Mouse (Mus musculus) MN1 (cell line): ENCODE data around the gene Prmt3.
A peak's percentile ranks its signal among the peaks of the same experiment; 100 is the strongest.

Experiments
- DNase-seq: peaks from one replicate; pipeline ENCODE4 v3.0.0-alpha.2; 2016; ENCODE audit warnings: low spot score

Prmt3 gene

GRCm38 (mm10) chr7:49797171-49797570, 19.0 kb downstream of the Prmt3 start:
- no peak for DNase-seq

DNA sequence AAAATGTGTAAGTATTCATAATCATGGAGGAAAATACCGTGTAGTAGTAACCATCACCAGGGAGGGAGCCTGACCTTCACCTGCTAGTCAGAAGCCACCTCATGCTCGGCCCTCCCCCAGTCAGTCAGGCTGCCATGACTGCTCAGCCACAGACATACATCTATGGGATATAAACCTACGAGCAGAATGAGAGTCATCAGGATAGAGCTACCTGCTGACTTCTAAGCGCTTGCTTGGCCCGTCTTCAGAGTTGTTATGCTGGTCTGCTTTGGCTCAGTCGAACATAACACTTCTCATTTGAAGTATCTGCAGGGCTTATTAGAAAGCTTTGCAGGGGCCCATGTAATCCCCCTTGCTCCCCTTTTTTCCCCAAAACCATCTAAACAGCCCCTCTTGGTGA, 25.4 kb downstream of the Prmt3 start:
- no peak for DNase-seq

DNA sequence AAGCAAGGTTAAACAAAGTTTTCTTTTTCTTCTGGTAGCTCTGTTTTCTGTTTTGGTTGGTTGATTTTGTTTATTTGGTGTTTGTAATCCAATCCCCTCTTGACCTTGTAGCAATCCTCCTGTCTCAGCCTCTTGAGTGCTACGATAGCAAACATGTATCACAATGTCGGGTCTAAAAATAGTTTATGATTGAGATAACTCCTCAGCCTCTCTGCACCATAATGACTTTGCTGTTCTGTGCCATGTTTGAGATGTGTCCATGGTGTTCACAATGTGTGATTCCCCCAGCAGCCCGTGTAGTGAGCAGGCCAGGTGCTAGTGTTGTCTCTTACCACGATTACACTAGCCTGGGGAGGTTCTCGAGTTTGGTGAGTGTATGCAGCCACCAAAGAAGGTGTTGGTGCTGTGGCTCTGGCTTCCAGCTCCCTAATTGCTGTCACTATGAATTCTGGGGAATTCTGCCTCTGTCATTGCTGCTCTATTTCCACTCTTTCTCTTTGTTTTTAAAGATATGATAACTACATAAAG, 26.6 kb downstream of the Prmt3 start:
- DNase-seq, result no peak

GRCm38 (mm10) chr7:49805618-49806017, 27.5 kb downstream of the Prmt3 start:
- no peak for DNase-seq

GRCm38 (mm10) chr7:49807093-49807682, 29.0 kb downstream of the Prmt3 start:
- no peak for DNase-seq

- no peak for DNase-seq
Measured at GRCm38 (mm10) chr7:49807846-49808622, 29.9 kb downstream of the Prmt3 start.

GRCm38 (mm10) chr7:49809100-49809499, 31.0 kb downstream of the Prmt3 start:
- DNase-seq, result no peak

DNA sequence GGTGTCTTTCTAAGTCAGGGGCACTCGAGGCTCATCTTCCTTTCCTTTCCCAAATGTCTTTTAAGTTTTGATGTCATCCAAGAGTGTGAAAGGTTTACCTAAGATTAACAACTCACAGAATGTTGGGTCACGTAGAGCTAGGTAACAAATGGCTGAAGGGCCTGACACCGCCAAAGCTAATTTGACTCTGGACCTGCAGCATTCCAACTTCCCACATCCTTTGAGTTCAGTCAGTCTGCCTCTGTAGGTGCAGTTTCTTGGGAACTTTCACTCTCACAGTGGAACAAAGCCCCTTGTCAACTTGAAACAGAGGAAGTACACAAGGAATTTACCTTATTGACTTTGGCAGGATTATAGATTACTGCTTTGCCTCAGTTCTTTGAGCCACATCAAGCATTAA, 31.4 kb downstream of the Prmt3 start:
- no peak for DNase-seq

- peak; percentile 11 for DNase-seq
Measured at GRCm38 (mm10) chr7:49811346-49811745, 33.2 kb downstream of the Prmt3 start.

DNA sequence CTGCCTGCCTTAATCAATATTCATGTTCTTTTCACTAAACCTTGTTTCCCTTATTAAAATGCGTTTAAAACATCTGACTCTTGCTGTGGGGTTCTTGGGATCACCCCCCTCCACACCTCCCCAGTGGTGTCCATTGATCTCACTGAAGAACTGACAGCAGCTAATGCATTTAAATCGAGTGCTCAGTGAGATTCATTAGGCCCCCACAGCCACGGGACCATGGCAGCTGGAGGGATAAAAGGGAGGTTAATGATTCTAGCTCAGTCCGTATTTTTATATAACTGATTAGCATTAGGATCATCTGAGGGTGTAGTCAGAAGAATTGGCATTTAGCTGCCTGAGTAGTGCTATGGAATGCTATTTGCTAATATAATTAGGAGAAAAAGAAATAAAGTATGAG, 41.2 kb downstream of the Prmt3 start:
- no peak for DNase-seq

DNA sequence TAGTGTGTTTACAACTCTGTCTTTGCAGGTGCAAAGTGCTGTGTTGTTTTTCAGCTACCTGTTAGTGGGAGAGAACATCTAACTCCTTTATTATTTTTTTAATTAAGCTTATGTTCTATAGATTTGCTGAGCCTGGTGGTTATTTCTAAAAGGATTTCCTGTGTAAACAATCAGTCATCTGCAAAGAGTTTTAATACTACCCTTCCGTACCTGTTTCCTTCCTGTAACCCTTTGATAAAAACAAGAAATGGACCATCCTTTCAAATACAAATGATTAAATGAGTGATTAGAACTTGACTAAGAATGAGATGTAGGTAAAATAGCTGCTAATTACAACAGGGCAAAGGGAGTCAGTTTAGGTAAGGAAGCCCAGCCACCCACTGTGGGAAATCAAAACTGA, 43.2 kb downstream of the Prmt3 start:
- DNase-seq, result no peak

DNA sequence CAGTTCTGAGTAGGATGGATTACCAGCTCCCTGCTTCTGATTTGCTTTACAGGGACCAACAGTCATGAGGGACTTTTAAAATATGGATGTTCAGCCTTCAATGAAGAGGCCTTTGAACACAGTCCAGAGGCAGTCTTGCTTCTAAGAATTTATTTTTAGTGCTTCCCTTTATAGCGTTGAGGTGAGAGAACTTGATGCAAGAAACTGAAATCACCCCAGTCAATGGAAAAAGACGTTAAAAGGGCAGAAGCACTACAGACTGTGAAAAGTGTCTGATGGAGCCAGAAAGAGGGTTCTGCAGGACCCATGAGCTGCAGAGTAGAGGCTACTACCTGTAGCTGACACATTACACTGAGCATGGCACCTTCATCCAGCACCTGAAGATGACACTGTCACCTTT, 43.9 kb downstream of the Prmt3 start:
- peak; percentile 8 for DNase-seq

DNA sequence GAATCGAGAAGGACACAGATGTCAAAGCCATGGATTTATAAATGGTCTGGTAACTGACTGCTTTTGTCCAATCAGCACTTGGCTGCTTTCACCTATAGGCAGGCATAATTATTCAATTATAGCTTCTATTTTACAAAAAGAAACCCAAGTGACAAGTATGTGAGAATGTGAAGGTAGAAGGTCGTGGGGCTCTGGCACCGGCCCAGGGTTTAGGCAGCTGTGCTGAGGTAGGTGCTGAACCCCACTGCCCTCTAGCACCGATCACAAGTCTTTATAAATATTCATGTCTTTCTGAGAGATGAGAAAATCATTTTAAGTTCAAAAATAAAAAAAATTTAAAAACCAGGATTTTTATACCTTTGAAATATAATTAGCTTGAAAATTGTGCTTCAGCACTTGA, 45.4 kb downstream of the Prmt3 start:
- DNase-seq, result no peak

DNA sequence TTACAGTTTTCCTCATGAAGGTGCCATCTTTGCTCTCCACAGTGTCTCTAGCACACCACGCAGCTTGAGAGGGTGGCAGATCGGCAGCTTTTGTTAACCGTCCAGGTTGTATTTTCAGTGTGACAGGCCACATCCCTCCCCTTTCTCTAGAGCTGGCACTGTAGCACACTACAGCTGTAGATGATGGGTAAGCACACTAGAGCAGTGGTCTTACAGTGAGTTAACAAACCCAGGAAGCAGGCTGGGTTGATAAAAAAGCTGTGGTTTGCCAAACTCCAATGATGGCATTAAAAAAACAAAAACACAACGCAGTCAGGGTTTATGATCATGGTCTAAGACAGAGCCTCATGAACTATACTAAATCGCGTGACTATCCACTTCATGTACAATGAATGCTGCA, 45.9 kb downstream of the Prmt3 start:
- DNase-seq, result no peak

GRCm38 (mm10) chr7:49824581-49824980, 46.4 kb downstream of the Prmt3 start:
- DNase-seq, result no peak

DNA sequence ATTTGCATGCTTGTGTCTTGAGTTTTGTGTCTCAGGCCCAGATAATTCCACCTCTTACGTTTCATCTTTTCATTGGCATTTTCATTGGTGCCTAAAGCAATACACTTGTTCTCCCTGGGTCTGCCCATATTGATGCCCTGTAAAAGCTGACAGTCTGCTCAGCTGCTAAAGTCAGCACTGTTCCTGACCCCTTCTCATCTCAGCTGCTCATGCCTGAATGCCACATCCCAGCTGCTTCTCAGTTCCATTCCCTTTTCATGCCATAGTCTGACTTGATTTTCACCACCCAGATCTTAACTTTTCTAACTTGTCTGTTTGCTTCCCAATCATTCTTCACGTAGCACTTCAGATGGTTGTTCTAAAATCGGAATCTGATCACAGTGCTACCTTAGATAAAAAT, 47.3 kb downstream of the Prmt3 start:
- no peak for DNase-seq

GRCm38 (mm10) chr7:49827920-49828319, 49.8 kb downstream of the Prmt3 start:
- DNase-seq, result no peak

GRCm38 (mm10) chr7:49842366-49843282, 64.5 kb downstream of the Prmt3 start:
- DNase-seq, result peak; percentile 29

GRCm38 (mm10) chr7:49843304-49843933, 65.3 kb downstream of the Prmt3 start:
- DNase-seq, result no peak

DNA sequence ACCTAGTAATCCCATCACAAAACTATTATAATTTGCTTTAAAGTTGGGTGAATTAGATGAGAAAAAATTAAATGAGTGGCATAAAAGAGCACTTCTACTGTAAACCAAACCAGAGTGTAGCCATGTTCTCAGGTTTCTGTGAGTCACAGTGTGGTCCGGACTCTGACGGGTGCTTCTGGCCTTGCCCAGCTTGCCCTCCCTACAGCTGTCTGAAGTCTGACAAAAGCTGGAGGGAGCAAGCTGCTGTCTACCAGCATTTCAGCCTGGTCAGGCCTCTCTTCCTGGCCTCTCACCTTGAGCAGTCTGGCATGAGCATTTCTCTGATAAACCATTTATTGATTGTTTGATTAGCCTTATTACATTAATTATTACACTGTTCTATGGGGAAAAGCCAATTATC, 69.8 kb downstream of the Prmt3 start:
- DNase-seq, result no peak

DNA sequence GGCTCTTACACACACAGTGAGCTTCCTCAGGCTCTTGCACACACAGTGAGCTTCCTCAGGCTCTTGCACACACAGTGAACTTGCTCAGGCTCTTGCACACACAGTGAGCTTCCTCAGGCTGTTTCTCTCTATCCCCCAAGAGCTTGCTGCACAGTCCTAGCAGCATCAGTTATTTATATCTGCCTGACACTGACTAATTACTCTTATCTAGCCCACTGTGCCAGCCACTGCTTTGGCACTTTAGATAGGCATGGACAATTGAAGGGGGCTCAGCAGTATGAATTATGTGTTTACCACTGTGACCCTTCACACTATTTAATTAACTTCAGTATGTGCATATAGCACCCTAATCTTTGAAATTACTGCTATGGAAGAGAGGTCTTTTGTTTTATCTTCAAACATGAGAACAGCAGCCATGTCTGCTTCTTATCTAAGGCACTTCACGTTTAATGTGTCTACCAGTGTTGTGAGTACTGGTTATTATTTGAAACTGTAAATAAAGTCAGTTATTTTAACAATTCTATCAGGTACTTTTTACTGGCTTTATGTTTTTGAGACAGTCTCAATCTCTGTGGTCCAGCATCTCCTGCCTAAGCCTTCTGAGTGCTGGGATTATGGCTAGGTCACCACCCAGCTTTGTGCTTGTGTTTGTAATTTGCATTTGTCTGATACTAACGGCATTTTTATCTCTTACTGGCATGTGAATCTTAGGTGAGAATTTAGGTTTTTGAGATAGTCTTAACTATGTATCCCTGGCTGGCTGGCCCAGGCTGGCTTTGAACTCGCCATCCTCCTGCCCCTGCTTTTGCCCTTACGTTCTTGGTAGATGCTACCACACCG, 75.4 kb downstream of the Prmt3 start:
- no peak for DNase-seq
